Mouse (Mus musculus): Measurements from ENCODE around the gene Zfp777. TPM values are rescaled to one million over a fixed set of nuclear protein-coding genes. Genes with fewer than 3 reads are reported as not detected.
A peak's percentile ranks its signal among the peaks of the same experiment; 100 is the strongest.

The Zfp777 gene
- polyA plus RNA-seq, 1 experiment from 2014 or later = 9.6 TPM

GRCm38 (mm10) chr6:48021678-48022077, 27.0 kb downstream of the Zfp777 start:
- H3K4me1 ChIP-seq = peaks cover 16% of the 10 kb centered on the region
- H3K27ac ChIP-seq (replicated peaks) = no peak overlapping the region
- H3K9me3 ChIP-seq (replicated peaks) = peaks cover 14% of the 10 kb centered on the region
- no peak overlapping the region for H3K4me3 ChIP-seq
- WGBS = 77% methylated on average over 1 of the region's 1 CpGs
- peaks cover 56% of the 10 kb centered on the region for H3K36me3 ChIP-seq
- DNase-seq (ENCODE audit: low spot score) = no peak
- H3K27me3 ChIP-seq (ENCODE audit: low read depth, poor library complexity, severe bottlenecking) = peaks cover 12% of the 10 kb centered on the region

DNA sequence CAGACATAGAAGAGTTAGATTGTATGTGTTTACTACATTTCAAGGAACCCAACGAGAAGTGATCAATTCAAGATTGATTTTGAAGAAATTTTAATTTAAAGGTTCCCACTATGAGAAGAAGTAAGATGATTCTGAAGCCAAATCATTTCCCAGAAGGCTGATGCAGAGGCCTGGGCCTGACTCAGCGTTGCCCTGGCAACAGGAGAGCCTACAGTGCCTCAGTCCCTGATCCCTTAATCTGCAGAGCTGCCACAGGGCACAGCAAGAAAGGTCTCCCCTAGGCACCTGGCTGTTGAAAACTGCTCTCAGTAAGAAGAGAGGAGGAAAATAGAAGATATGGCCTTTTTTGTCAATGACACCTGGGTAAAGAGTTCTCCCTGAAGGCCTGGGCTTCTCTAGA, 28.7 kb downstream of the Zfp777 start:
- Histone ChIP-seq H3K9me3 (replicated peaks) (peaks cover 8% of the 10 kb centered on the region), H3K36me3 (peaks cover 39% of the 10 kb centered on the region), H3K27me3 (ENCODE audit: low read depth, poor library complexity, severe bottlenecking) (no peaks in the 10 kb centered on the region), H3K4me3 (no peak overlapping the region), H3K4me1 (peaks cover 17% of the 10 kb centered on the region), H3K27ac (replicated peaks) (no peak overlapping the region)
- WGBS = 80% methylated on average over 2 of the region's 2 CpGs
- DNase-seq (ENCODE audit: low spot score) = peak; percentile 34

GRCm38 (mm10) chr6:48016841-48017240, 31.9 kb downstream of the Zfp777 start:
- Histone ChIP-seq H3K9me3 (replicated peaks) (no peaks in the 10 kb centered on the region), H3K36me3 (peaks cover 10% of the 10 kb centered on the region; the same call in 1 of the 2 replicates), H3K27me3 (ENCODE audit: low read depth, poor library complexity, severe bottlenecking) (no peaks in the 10 kb centered on the region), H3K4me3 (no peak overlapping the region), H3K27ac (replicated peaks) (no peak overlapping the region), H3K4me1 (peaks cover 17% of the 10 kb centered on the region)
- no peak for DNase-seq (ENCODE audit: low spot score)
- 92% methylated on average over 9 of the region's 9 CpGs for WGBS

GRCm38 (mm10) chr6:48016090-48016521, 32.6 kb downstream of the Zfp777 start:
- peaks cover 4% of the 10 kb centered on the region; the same call in 1 of the 2 replicates for H3K36me3 ChIP-seq
- no peaks in the 10 kb centered on the region for H3K27me3 ChIP-seq (ENCODE audit: low read depth, poor library complexity, severe bottlenecking)
- peak; percentile 79 for DNase-seq (ENCODE audit: low spot score)
- peak overlapping the region; percentile 61 for H3K4me3 ChIP-seq
- WGBS = under 1% methylated on average over 24 of the region's 24 CpGs
- H3K27ac ChIP-seq (replicated peaks) = peak overlapping the region; percentile 84
- H3K4me1 ChIP-seq = peaks cover 17% of the 10 kb centered on the region
- no peaks in the 10 kb centered on the region for H3K9me3 ChIP-seq (replicated peaks)

DNA sequence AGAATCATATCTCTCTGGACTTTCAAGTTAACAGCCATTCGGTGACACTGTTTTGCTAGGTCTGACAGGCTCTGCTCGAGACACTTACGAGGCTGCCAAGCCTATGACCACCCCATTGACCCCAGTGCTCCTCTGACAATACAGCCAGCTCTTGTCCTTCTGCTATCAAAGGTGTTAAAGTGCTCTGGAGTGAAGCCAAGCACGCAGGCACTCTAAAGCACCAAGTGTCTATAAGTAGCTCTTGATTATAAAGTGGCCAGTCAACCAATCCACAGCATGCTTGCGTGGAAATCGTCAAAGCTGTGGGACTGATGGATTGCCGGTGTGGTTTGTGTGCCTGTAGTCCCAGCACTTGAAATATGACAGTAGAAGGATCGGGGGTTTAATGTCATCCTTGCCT, 38.0 kb downstream of the Zfp777 start:
- H3K36me3 ChIP-seq = no peaks in the 10 kb centered on the region
- no peak for DNase-seq (ENCODE audit: low spot score)
- no peak overlapping the region for H3K4me3 ChIP-seq
- no peak overlapping the region for H3K27ac ChIP-seq (replicated peaks)
- 64% methylated on average over 8 of the region's 8 CpGs for WGBS
- peaks cover 3% of the 10 kb centered on the region; the same call in 1 of the 2 replicates for H3K4me1 ChIP-seq
- no peaks in the 10 kb centered on the region for H3K27me3 ChIP-seq (ENCODE audit: low read depth, poor library complexity, severe bottlenecking)
- H3K9me3 ChIP-seq (replicated peaks) = no peaks in the 10 kb centered on the region

DNA sequence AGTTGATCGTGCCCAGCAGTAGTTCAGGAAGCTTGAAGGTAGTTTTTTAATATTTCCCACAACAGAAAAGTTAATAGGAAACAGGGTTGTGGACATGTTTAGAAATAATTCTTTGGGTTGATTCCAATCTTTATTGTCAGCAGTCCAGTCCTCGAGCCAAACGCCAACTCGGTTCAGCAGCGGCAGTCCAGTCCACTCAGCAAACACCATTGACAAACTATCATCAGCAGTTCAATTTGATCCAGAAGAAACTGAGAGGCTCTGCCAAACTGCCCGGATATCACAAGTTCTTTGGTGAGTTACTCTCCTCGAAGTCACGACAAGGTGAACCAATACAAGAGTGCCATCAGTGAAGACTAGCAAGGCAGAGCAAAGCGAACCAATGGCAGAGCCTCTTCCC, 53.0 kb downstream of the Zfp777 start:
- Histone ChIP-seq H3K4me1 (0 out of 2 replicates have a peak, but pooled peaks cover 3% of the 10 kb centered on the region), H3K27ac (replicated peaks) (no peak overlapping the region), H3K27me3 (ENCODE audit: low read depth, poor library complexity, severe bottlenecking) (no peaks in the 10 kb centered on the region), H3K4me3 (no peak overlapping the region), H3K36me3 (no peaks in the 10 kb centered on the region), H3K9me3 (replicated peaks) (no peaks in the 10 kb centered on the region)
- 91% methylated on average over 9 of the region's 9 CpGs for WGBS
- no peak for DNase-seq (ENCODE audit: low spot score)

DNA sequence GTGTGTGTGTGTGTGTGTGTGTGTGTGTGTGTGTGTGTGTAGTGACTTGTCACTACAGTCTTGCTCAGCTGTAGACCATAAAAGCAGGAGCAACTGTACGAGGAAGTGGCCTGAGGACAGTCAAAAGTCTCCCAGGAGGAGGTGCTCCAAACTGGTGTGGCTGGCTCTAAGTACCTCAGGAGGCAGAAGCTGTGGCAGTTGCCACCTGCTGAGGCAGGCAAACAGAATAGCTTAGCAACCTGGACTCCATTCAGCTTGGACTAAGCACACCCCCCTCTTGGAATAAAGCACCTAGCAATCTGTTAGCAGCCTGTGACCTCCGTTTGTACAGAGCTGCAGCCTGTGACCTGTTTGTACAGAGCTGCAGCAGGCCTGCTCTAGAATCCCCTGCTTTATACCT, 64.8 kb downstream of the Zfp777 start:
- H3K27ac ChIP-seq (replicated peaks) = no peak overlapping the region
- WGBS = 5% methylated on average over 2 of the region's 2 CpGs
- DNase-seq (ENCODE audit: low spot score) = no peak

DNA sequence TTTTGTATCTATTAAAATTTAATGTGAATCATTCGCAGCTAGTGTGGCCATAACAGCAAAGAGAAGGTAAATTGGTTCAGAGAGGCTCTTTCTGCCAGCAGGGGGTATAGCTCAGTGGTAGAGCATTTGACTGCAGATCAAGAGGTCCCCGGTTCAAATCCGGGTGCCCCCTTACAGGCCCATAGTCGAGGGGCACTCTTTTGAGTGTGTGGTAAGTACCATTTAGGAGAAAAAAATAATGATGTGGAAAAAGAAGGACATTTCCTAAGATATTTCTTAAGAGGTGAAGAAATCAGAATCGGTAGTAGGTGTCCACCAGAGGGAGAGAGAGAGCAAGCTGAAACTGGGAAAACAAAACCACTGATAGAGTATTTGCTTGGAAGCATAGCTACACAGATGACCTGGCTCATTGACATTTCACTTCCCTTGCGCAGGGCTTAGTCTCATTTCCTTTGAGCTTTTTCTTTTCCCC, 69.8 kb downstream of the Zfp777 start:
- WGBS = 19% methylated on average over 6 of the region's 6 CpGs
- H3K9me3 ChIP-seq (replicated peaks) = no peaks in the 10 kb centered on the region
- no peak overlapping the region for H3K4me3 ChIP-seq
- H3K27ac ChIP-seq (replicated peaks) = no peak overlapping the region
- DNase-seq (ENCODE audit: low spot score) = peak; percentile 58
- H3K36me3 ChIP-seq = no peaks in the 10 kb centered on the region
- peaks cover 2% of the 10 kb centered on the region for H3K4me1 ChIP-seq
- no peaks in the 10 kb centered on the region for H3K27me3 ChIP-seq (ENCODE audit: low read depth, poor library complexity, severe bottlenecking)

More for the DNA sequence above, 64.8 kb downstream of the Zfp777 start:
- Histone ChIP-seq H3K27me3 (ENCODE audit: low read depth, poor library complexity, severe bottlenecking) (no peaks in the 10 kb centered on the region), H3K36me3 (no peaks in the 10 kb centered on the region), H3K4me1 (peaks cover 5% of the 10 kb centered on the region), H3K9me3 (replicated peaks) (no peaks in the 10 kb centered on the region), H3K4me3 (no peak overlapping the region)

- H3K27me3 ChIP-seq (ENCODE audit: low read depth, poor library complexity, severe bottlenecking) = no peaks in the 10 kb centered on the region
- no peaks in the 10 kb centered on the region for H3K4me1 ChIP-seq
- H3K27ac ChIP-seq (replicated peaks) = no peak overlapping the region
- no peak for DNase-seq (ENCODE audit: low spot score)
- WGBS = 85% methylated on average over 1 of the region's 1 CpGs
- H3K9me3 ChIP-seq (replicated peaks) = no peaks in the 10 kb centered on the region
- H3K36me3 ChIP-seq = no peaks in the 10 kb centered on the region
- no peak overlapping the region for H3K4me3 ChIP-seq
These were observed 74.1 kb downstream of the Zfp777 start for GRCm38 (mm10) chr6:47974599-47974998.

Small RNAs within 50 kb of the gene (microRNA-seq; reads per million reads assigned to microRNA genes)
- not detected for gene Gm24563

Other genes starting within 250 kb of the Zfp777 start
- 283 and 312 TPM in 2 replicates for gene Pdia4, start 235.5 kb downstream of the Zfp777 start, polyA plus RNA-seq (2016; fragmentation: Nextera tagmentation; extraction: Ambion mirVana)
- gene Zfp786, start 218.0 kb downstream of the Zfp777 start, polyA plus RNA-seq (2016; fragmentation: Nextera tagmentation; extraction: Ambion mirVana) = 6.9 and 8.5 TPM in 2 replicates
- 8.2 and 8.8 TPM in 2 replicates for gene Zfp398, start 213.2 kb downstream of the Zfp777 start, polyA plus RNA-seq (2016; fragmentation: Nextera tagmentation; extraction: Ambion mirVana)
- 16.3 and 19.4 TPM in 2 replicates for gene Zfp282, start 171.7 kb downstream of the Zfp777 start, polyA plus RNA-seq (2016; fragmentation: Nextera tagmentation; extraction: Ambion mirVana)
- 21.6 and 22.6 TPM in 2 replicates for gene Zfp212, start 128.4 kb downstream of the Zfp777 start, polyA plus RNA-seq (2016; fragmentation: Nextera tagmentation; extraction: Ambion mirVana)
- 6.8 and 7.5 TPM in 2 replicates for gene Zfp956, start 95.5 kb downstream of the Zfp777 start, polyA plus RNA-seq (2016; fragmentation: Nextera tagmentation; extraction: Ambion mirVana)
- 19.1 and 19.3 TPM in 2 replicates for gene Zfp746, start 37.7 kb upstream of the Zfp777 start, polyA plus RNA-seq (2016; fragmentation: Nextera tagmentation; extraction: Ambion mirVana)